Mouse (Mus musculus): ENCODE measurements around the gene Mcpt4.
"Not testable (repeated sequence)": the region's sequence is repeated elsewhere in the genome, so short reads cannot be mapped to it uniquely, and the experiment has no call there.

- TF ChIP-seq POLR2A, CTCF (IDR thresholded peaks at IDR 0.05; ENCODE audit: extremely low read depth, insufficient read depth, low read length): not testable (repeated sequence)
These were observed 40.8 kb downstream of the Mcpt4 start for GRCm38 (mm10) chr14:56021305-56021704.
